Mouse (Mus musculus) forebrain, embryonic 11.5 days (tissue): Measurements from ENCODE around the gene Clcnka. TPM values are rescaled to one million over a fixed set of nuclear protein-coding genes. Genes with fewer than 3 reads are reported as not detected.
A peak's percentile ranks its signal among the peaks of the same experiment; 100 is the strongest.

ENCODE experiments used
- ATAC-seq: fragments of 200-750 bp; cut with Nextera tagmentation; replicated peaks from 2 replicates; pipeline ENCODE4 v1.8.0; 2017; ENCODE audit warnings: moderate TSS enrichment; ENCODE audit not compliant: low FRiP score
- DNase-seq: peaks from one replicate; pipeline ENCODE4 v3.0.0-alpha.2; 2017; ENCODE audit warnings: low spot score
- H3K27ac ChIP-seq: fragments of 300-500 bp; sonication (generic); 2 replicates; pipeline ENCODE4 v1.5.1; 2014; ENCODE audit warnings: low read depth, low read length
- H3K27me3 ChIP-seq: fragments of 300-500 bp; sonication (generic); 2 replicates; pipeline ENCODE4 v1.6.1; 2014; ENCODE audit warnings: mild to moderate bottlenecking, low read length, mixed read lengths; ENCODE audit not compliant: control insufficient read depth, insufficient read depth
- H3K36me3 ChIP-seq: fragments of 300-500 bp; sonication (generic); 2 replicates; pipeline ENCODE4 v1.6.1; 2014; ENCODE audit warnings: mild to moderate bottlenecking, low read length, moderate library complexity, mixed read lengths; ENCODE audit not compliant: control insufficient read depth, insufficient read depth
- H3K4me1 ChIP-seq: fragments of 300-500 bp; sonication (generic); replicated peaks from 2 replicates; pipeline ENCODE4 v1.6.1; 2014; ENCODE audit warnings: low read length, mixed read lengths; ENCODE audit not compliant: control insufficient read depth, insufficient read depth
- H3K4me2 ChIP-seq: fragments of 300-500 bp; sonication (generic); 2 replicates; pipeline ENCODE4 v1.6.1; 2014; ENCODE audit warnings: low read depth, mild to moderate bottlenecking, low read length, moderate library complexity, mixed read lengths; ENCODE audit not compliant: severe bottlenecking
- H3K4me3 ChIP-seq: fragments of 300-500 bp; sonication (generic); 2 replicates; pipeline ENCODE4 v1.5.1; 2014; ENCODE audit warnings: low read depth, low read length
- H3K9ac ChIP-seq: fragments of 300-500 bp; sonication (generic); 2 replicates; pipeline ENCODE4 v1.6.1; 2014; ENCODE audit warnings: low read length
- H3K9me3 ChIP-seq: fragments of 300-500 bp; sonication (generic); 2 replicates; pipeline ENCODE4 v1.6.1; 2016; ENCODE audit warnings: low read length, mixed read lengths; ENCODE audit not compliant: control insufficient read depth
- whole genome bisulfite sequencing: fragments of 180-500 bp; shearing (Covaris S2); extraction: QIAGEN DNeasy Blood & Tissue Kit; methylation state at CpG from one replicate; pipeline ENCODE4 v1.1.7; 2014; 5-methylcytosine and 5-hydroxymethylcytosine counted together
- polyA plus RNA-seq: library from polyadenylated mRNA; unstranded; fragments of >200 nt; fragmentation: Nextera tagmentation; extraction: Ambion mirVana; gene quantifications from 2 replicates; pipeline ENCODE4 v1.2.1, GENCODE M21; 2014

The Clcnka gene
- polyA plus RNA-seq = 0.17 TPM in 1 of 2 replicates, not detected in the other

DNA sequence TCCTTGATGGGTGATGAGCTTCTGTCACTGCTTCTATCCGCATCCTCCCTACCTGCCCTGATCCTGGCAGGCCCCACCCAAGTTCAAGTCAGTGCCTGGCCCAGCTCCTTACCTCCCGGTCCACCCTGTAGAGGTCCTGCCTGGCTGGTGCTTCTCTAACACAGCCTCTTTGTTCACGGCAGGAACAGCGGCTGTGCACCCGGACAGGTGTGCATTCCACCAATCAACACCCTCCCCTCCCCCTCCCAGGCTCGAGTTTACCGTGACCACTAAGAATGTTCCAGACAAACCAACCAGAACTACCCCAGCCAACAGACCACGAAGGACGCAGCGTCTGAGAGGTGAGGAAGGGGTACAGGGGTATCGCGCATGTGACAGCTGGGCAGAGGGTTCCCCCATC is at the start of gene Clcnka:
Gene Clcnka, minus strand, starts transcription at position 180 of the 400 bp plus-strand sequence.
- H3K27me3 ChIP-seq = no peaks in the 10 kb centered on the region; the same call in 1 of the 2 replicates
- WGBS = 74% methylated on average over 12 of the region's 12 CpGs
- DNase-seq = no peak

GRCm38 (mm10) chr4:141446211-141446610 is 47.7 kb upstream of the Clcnka start:
- no peak overlapping the region for H3K9ac ChIP-seq

More for the DNA sequence above, at the start of gene Clcnka:
- no peaks in the 10 kb centered on the region for H3K4me1 ChIP-seq
- H3K4me3 ChIP-seq = no peak within 1 kb of the TSS
- no peak within 1 kb of the TSS for H3K4me2 ChIP-seq
- H3K9ac ChIP-seq = no peak within 1 kb of the TSS
- H3K36me3 ChIP-seq = no peaks in the 10 kb centered on the region
- H3K9me3 ChIP-seq = no peaks in the 10 kb centered on the region
- no peak within 1 kb of the TSS for H3K27ac ChIP-seq
- no peak for ATAC-seq

GRCm38 (mm10) chr4:141445328-141445720 is 46.8 kb upstream of the Clcnka start:
- DNase-seq = no peak
- 21% methylated on average over 14 of the region's 14 CpGs for WGBS

More at GRCm38 (mm10) chr4:141446211-141446610, 47.7 kb upstream of the Clcnka start:
- no peak overlapping the region for H3K4me2 ChIP-seq
- peaks cover 7% of the 10 kb centered on the region for H3K4me1 ChIP-seq
- DNase-seq (no peak), ATAC-seq (no peak)
- H3K36me3 ChIP-seq = peaks cover 6% of the 10 kb centered on the region; the same call in 1 of the 2 replicates
- no peaks in the 10 kb centered on the region for H3K9me3 ChIP-seq
- no peak overlapping the region for H3K4me3 ChIP-seq
- H3K27me3 ChIP-seq = no peaks in the 10 kb centered on the region
- 81% methylated on average over 7 of the region's 7 CpGs for WGBS
- no peak overlapping the region for H3K27ac ChIP-seq

GRCm38 (mm10) chr4:141444451-141445327 is 46.2 kb upstream of the Clcnka start, which contains the start of gene Zbtb17:
TSS of gene Zbtb17 (plus strand) at chr4:141444654.
- DNase-seq = peak; percentile 95
- ATAC-seq = peak; percentile 94
- no peaks in the 10 kb centered on the region for H3K27me3 ChIP-seq
- H3K27ac ChIP-seq = peak within 1 kb of the TSS; percentile 74
- no peaks in the 10 kb centered on the region for H3K9me3 ChIP-seq
- peak within 1 kb of the TSS; percentile 90 for H3K4me2 ChIP-seq
- H3K4me3 ChIP-seq = peak within 1 kb of the TSS; percentile 99
- H3K36me3 ChIP-seq = peaks cover 6% of the 10 kb centered on the region; the same call in 1 of the 2 replicates
- H3K4me1 ChIP-seq = peaks cover 7% of the 10 kb centered on the region
- peak within 1 kb of the TSS; percentile 97 for H3K9ac ChIP-seq
- WGBS = under 1% methylated on average over 95 of the region's 102 CpGs

More at GRCm38 (mm10) chr4:141445328-141445720, 46.8 kb upstream of the Clcnka start:
- Histone ChIP-seq H3K27ac (no peak overlapping the region), H3K9ac (peak overlapping the region; percentile 97), H3K9me3 (no peaks in the 10 kb centered on the region), H3K4me2 (peak overlapping the region; percentile 90), H3K4me3 (peak overlapping the region; percentile 99), H3K27me3 (no peaks in the 10 kb centered on the region), H3K4me1 (peaks cover 7% of the 10 kb centered on the region), H3K36me3 (peaks cover 6% of the 10 kb centered on the region; the same call in 1 of the 2 replicates)
- no peak for ATAC-seq

GRCm38 (mm10) chr4:141443641-141444429 is 45.3 kb upstream of the Clcnka start:
- Histone ChIP-seq H3K9ac (peak overlapping the region; percentile 97), H3K4me1 (peaks cover 7% of the 10 kb centered on the region), H3K9me3 (no peaks in the 10 kb centered on the region), H3K27ac (no peak overlapping the region), H3K36me3 (no peaks in the 10 kb centered on the region; the same call in 1 of the 2 replicates), H3K4me3 (peak overlapping the region; percentile 99), H3K4me2 (peak overlapping the region; percentile 48), H3K27me3 (no peaks in the 10 kb centered on the region)
- 54% methylated on average over 11 of the region's 11 CpGs for WGBS
- ATAC-seq (no peak), DNase-seq (no peak)

GRCm38 (mm10) chr4:141440877-141441276 is 42.4 kb upstream of the Clcnka start:
- Histone ChIP-seq H3K27me3 (no peaks in the 10 kb centered on the region), H3K27ac (no peak overlapping the region), H3K36me3 (no peaks in the 10 kb centered on the region), H3K9me3 (no peaks in the 10 kb centered on the region), H3K4me1 (peaks cover 6% of the 10 kb centered on the region), H3K4me2 (no peak overlapping the region), H3K4me3 (no peak overlapping the region), H3K9ac (no peak overlapping the region)
- DNase-seq = no peak
- ATAC-seq = no peak

DNA sequence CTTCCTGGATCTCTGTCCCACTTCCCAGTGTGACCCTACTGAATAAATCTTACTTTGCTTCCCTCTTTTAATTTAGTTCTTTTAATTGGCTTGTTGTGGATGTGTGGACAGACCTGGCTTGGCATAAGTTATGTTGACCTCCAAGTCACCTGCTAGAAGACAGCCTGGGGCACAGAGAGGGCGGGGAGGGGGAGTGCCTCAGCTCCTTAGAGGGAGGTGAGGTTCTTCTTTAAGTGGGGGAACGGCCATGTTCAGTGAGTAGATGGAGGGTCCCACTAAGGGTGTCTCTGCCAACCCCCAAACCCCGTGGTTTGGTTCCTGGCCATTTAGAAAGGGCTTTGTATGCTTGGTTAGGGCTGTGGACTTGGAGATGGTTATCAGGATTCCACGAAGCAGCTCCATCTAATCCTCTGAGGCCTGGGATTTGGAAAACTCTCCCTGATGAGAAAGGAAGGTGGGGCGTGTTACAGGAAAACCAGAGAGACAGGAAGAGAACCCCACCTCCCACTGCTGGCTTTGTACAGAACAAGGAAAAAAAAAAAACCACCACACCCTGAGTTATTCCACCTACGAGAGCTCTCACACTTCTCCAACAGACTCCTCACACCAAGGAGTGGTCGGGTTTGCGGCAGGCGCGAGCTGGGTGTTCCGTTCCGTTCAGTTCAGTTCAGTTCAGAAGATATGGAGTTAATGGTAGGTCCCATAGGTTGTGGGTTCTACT is 40.7 kb upstream of the Clcnka start:
- Histone ChIP-seq H3K27ac (no peak overlapping the region), H3K4me1 (no peaks in the 10 kb centered on the region)
- 85% methylated on average over 12 of the region's 12 CpGs for WGBS

GRCm38 (mm10) chr4:141435974-141436373 is 37.5 kb upstream of the Clcnka start, which contains the start of gene Srarp:
TSS of gene Srarp (minus strand) at chr4:141436105.
- Histone ChIP-seq H3K9me3 (no peaks in the 10 kb centered on the region), H3K4me2 (no peak within 1 kb of the TSS), H3K36me3 (no peaks in the 10 kb centered on the region), H3K4me1 (no peaks in the 10 kb centered on the region), H3K9ac (no peak within 1 kb of the TSS), H3K4me3 (no peak within 1 kb of the TSS), H3K27ac (no peak within 1 kb of the TSS), H3K27me3 (no peaks in the 10 kb centered on the region)
- DNase-seq (no peak), ATAC-seq (no peak)
- WGBS = 95% methylated on average over 1 of the region's 1 CpGs

More for the DNA sequence above, 40.7 kb upstream of the Clcnka start:
- Histone ChIP-seq H3K36me3 (no peaks in the 10 kb centered on the region), H3K9me3 (no peaks in the 10 kb centered on the region), H3K27me3 (no peaks in the 10 kb centered on the region), H3K4me3 (no peak overlapping the region), H3K4me2 (no peak overlapping the region), H3K9ac (no peak overlapping the region)
- DNase-seq (no peak), ATAC-seq (no peak)
